Mouse (Mus musculus): ENCODE results near the gene F5.

DNA sequence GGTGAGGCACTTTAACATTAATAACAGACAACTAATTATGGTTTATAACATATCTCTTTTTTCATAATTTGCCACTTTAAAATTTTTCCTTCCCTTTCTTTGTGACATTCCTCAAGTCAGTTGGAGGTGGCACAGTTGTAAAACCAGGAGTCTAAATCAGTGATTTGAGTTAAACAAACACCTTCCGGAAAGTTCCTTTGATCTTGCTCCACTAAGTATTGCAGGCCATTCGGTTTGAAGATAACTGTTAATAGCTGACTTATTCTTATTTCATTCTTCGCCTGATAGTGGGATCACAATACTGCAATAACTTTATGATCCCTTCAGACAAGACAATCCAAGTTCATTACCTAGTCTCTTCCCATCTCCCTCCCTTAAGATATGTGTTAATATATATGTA lies 63.5 kb downstream of the F5 start:
- TF ChIP-seq CTCF (IDR thresholded peaks at IDR 0.05; ENCODE audit: low read depth, low read length), result no peak
- TF ChIP-seq POLR2A (IDR thresholded peaks at IDR 0.05; ENCODE audit: borderline replicate concordance, low read depth, low read length), result no peak
